8 mouse cellular contexts compared by ENCODE assay signal in the genomic region with DNA sequence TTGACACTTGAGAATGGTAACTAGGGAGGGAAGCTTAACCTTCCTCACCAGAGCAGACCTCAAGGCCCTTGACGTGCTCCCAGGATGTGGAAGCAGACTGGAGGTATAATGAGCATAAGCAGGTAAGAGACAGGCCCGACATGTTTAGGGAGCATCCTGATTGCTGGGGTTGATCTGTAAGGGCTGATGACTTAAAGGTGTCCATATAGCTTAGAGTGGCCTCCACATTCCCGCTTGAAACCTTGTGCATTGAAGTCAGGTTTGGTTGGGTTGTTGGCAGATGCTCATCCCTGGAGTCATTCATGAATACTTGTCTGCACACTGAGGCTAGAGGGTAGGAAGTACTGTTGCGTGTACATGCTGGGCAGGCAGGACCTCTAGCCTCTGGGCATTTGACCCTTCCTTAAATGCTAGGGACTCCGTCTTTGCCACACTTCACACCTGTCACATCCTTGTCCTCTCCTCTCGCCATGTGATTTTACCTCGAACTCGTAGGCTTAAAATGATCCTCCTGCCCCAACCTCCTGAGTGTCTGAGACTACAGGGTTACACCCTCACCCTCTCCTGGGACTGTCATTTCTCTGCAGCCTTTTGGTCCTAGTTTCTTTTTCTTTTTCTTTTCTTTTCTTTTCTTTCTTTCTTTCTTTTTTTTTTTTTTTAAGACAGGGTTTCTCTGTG. TPM values are rescaled to one million over a fixed set of nuclear protein-coding genes. Genes with fewer than 3 reads are reported as not detected.
DNase-seq lines count a peak whose midpoint lies in the region; ATAC-seq lines count a peak whose summit lies in the region.

No protein-coding gene starts in this region.

- H3K9me3 ChIP-seq in heart, embryonic 10.5 days: no peaks in the 10 kb centered on the region
- H3K9me3 ChIP-seq in forebrain, embryonic 12.5 days: no peaks in the 10 kb centered on the region
- no peaks in the 10 kb centered on the region for H3K9me3 ChIP-seq in liver, embryonic 13.5 days (replicated peaks)

- H3K4me3 ChIP-seq in heart, embryonic 10.5 days: peak overlapping the region; percentile 87
- peak overlapping the region; percentile 96 for H3K4me3 ChIP-seq in forebrain, embryonic 12.5 days (replicated peaks)
- H3K4me3 ChIP-seq in liver, embryonic 13.5 days (replicated peaks): peak overlapping the region; percentile 92

- WGBS in heart, embryonic 10.5 days: 81% methylated on average over 8 of the region's 8 CpGs
- 86% methylated on average over 8 of the region's 8 CpGs for WGBS in forebrain, embryonic 12.5 days
- 78% methylated on average over 8 of the region's 8 CpGs for WGBS in liver, embryonic 13.5 days (ENCODE audit: insufficient replicate concordance)

- no peak for ATAC-seq in forebrain, embryonic 12.5 days (ENCODE audit: low FRiP score)
- ATAC-seq in liver, embryonic 13.5 days (ENCODE audit: low read depth): no peak
- no peak for ATAC-seq in monocyte, adult 5-6 weeks (replicated peaks; ENCODE audit: insufficient number of reproducible peaks, low FRiP score, low TSS enrichment, poor library complexity, severe bottlenecking)

- H3K36me3 ChIP-seq in heart, embryonic 10.5 days: peaks cover 34% of the 10 kb centered on the region
- peaks cover 34% of the 10 kb centered on the region for H3K36me3 ChIP-seq in forebrain, embryonic 12.5 days (replicated peaks)
- peaks cover 25% of the 10 kb centered on the region for H3K36me3 ChIP-seq in liver, embryonic 13.5 days

- peaks cover 22% of the 10 kb centered on the region for H3K4me1 ChIP-seq in heart, embryonic 10.5 days
- peaks cover 30% of the 10 kb centered on the region for H3K4me1 ChIP-seq in forebrain, embryonic 12.5 days
- H3K4me1 ChIP-seq in liver, embryonic 13.5 days (replicated peaks): peaks cover 37% of the 10 kb centered on the region

- no peaks in the 10 kb centered on the region for H3K27me3 ChIP-seq in heart, embryonic 10.5 days (ENCODE audit: insufficient read depth, poor library complexity, severe bottlenecking)
- no peaks in the 10 kb centered on the region for H3K27me3 ChIP-seq in forebrain, embryonic 12.5 days
- H3K27me3 ChIP-seq in liver, embryonic 13.5 days: no peaks in the 10 kb centered on the region

- DNase-seq in heart, embryonic 10.5 days (ENCODE audit: low spot score): no peak
- no peak for DNase-seq in heart, adult 9 months (ENCODE audit: low spot score in 2 of 2)
- peak; percentile 55 for DNase-seq in A20 (ENCODE audit: low read depth, low spot score)
- no peak for DNase-seq in liver, embryonic 13.5 days
- DNase-seq in right cerebral cortex, adult 18-20 months: no peak
- DNase-seq in spleen, adult 18-20 months: no peak

- no peak overlapping the region for H3K27ac ChIP-seq in heart, embryonic 10.5 days
- H3K27ac ChIP-seq in forebrain, embryonic 12.5 days: no peak overlapping the region
- peak overlapping the region; percentile 7; the same call in 1 of the 2 replicates for H3K27ac ChIP-seq in liver, embryonic 13.5 days

- H3K9ac ChIP-seq in forebrain, embryonic 12.5 days: peak overlapping the region; percentile 95
- H3K9ac ChIP-seq in liver, embryonic 13.5 days: peak overlapping the region; percentile 94

- peak overlapping the region; percentile 88 for H3K4me2 ChIP-seq in forebrain, embryonic 12.5 days
- H3K4me2 ChIP-seq in liver, embryonic 13.5 days: peak overlapping the region; percentile 91

RNA-seq across cellular contexts. Expression of gene Zmiz2, which starts 1.6 kb away (rescaled TPM):
- 8.1 and 10.2 TPM in 2 replicates for polyA plus RNA-seq in heart, embryonic 10.5 days (2016; fragmentation: Nextera tagmentation; extraction: Ambion mirVana)
- 22.8 and 26.0 TPM in 2 replicates for polyA plus RNA-seq in forebrain, embryonic 12.5 days (2016; fragmentation: Nextera tagmentation; extraction: Ambion mirVana)
- polyA plus RNA-seq in liver, embryonic 13.5 days (2015; fragmentation: Nextera tagmentation; extraction: Ambion mirVana): 4.4 and 4.7 TPM in 2 replicates
- total RNA-seq in monocyte, adult 5-6 weeks (2017): 11.9 to 27.0 TPM (median 16.3 TPM) in 3 replicates

RNA-seq across cellular contexts. Expression of gene Ppia, which starts 24.7 kb away (rescaled TPM):
- 4,882 and 5,148 TPM in 2 replicates for polyA plus RNA-seq in heart, embryonic 10.5 days (2016; fragmentation: Nextera tagmentation; extraction: Ambion mirVana)
- polyA plus RNA-seq in forebrain, embryonic 12.5 days (2016; fragmentation: Nextera tagmentation; extraction: Ambion mirVana): 4,594 and 4,665 TPM in 2 replicates
- 3,630 and 3,871 TPM in 2 replicates for polyA plus RNA-seq in liver, embryonic 13.5 days (2015; fragmentation: Nextera tagmentation; extraction: Ambion mirVana)
- 917 to 1,280 TPM (median 1,115 TPM) in 3 replicates for total RNA-seq in monocyte, adult 5-6 weeks (2017)

RNA-seq across cellular contexts. Expression of gene H2afv, which starts 53.7 kb away (rescaled TPM):
- polyA plus RNA-seq in heart, embryonic 10.5 days (2016; fragmentation: Nextera tagmentation; extraction: Ambion mirVana): 303 and 415 TPM in 2 replicates
- polyA plus RNA-seq in forebrain, embryonic 12.5 days (2016; fragmentation: Nextera tagmentation; extraction: Ambion mirVana): 853 and 916 TPM in 2 replicates
- polyA plus RNA-seq in liver, embryonic 13.5 days (2015; fragmentation: Nextera tagmentation; extraction: Ambion mirVana): 109 and 112 TPM in 2 replicates
- 31.2 to 51.6 TPM (median 37.9 TPM) in 3 replicates for total RNA-seq in monocyte, adult 5-6 weeks (2017)
